Mouse (Mus musculus): Measurements from ENCODE around the gene Zc3h15.
A peak's percentile ranks its signal among the peaks of the same experiment; 100 is the strongest.
"Not testable (repeated sequence)": the region's sequence is repeated elsewhere in the genome, so short reads cannot be mapped to it uniquely, and the experiment has no call there.

Zc3h15 gene

GRCm38 (mm10) chr2:83683731-83684519 lies 39.7 kb downstream of the Zc3h15 start:
- no peaks in the 10 kb centered on the region for H3K36me3 ChIP-seq (ENCODE audit: control insufficient read depth, insufficient read depth, low read length, poor library complexity, severe bottlenecking)
- no peak for DNase-seq (ENCODE audit: low read depth, low spot score)
- H3K27me3 ChIP-seq (ENCODE audit: control insufficient read depth, insufficient read depth, low read length, poor library complexity, severe bottlenecking): no peaks in the 10 kb centered on the region

GRCm38 (mm10) chr2:83684691-83685090 lies 40.5 kb downstream of the Zc3h15 start:
- Histone ChIP-seq H3K36me3 (ENCODE audit: control insufficient read depth, insufficient read depth, low read length, poor library complexity, severe bottlenecking) (no peaks in the 10 kb centered on the region), H3K27me3 (ENCODE audit: control insufficient read depth, insufficient read depth, low read length, poor library complexity, severe bottlenecking) (no peaks in the 10 kb centered on the region)
- no peak for DNase-seq (ENCODE audit: low read depth, low spot score)

- no peak for DNase-seq (ENCODE audit: low read depth, low spot score)
- no peaks in the 10 kb centered on the region; the same call in 1 of the 2 replicates for H3K27me3 ChIP-seq (ENCODE audit: control insufficient read depth, insufficient read depth, low read length, poor library complexity, severe bottlenecking)
Measured at GRCm38 (mm10) chr2:83690372-83690771, 46.1 kb downstream of the Zc3h15 start.

GRCm38 (mm10) chr2:83692651-83693545 lies 48.7 kb downstream of the Zc3h15 start:
- no peak for DNase-seq (ENCODE audit: low read depth, low spot score)
- H3K36me3 ChIP-seq (ENCODE audit: control insufficient read depth, insufficient read depth, low read length, poor library complexity, severe bottlenecking): no peaks in the 10 kb centered on the region

More at GRCm38 (mm10) chr2:83690372-83690771, 46.1 kb downstream of the Zc3h15 start:
- no peaks in the 10 kb centered on the region for H3K36me3 ChIP-seq (ENCODE audit: control insufficient read depth, insufficient read depth, low read length, poor library complexity, severe bottlenecking)

GRCm38 (mm10) chr2:83694061-83694460 lies 49.8 kb downstream of the Zc3h15 start:
- no peaks in the 10 kb centered on the region for H3K36me3 ChIP-seq (ENCODE audit: control insufficient read depth, insufficient read depth, low read length, poor library complexity, severe bottlenecking)
- H3K27me3 ChIP-seq (ENCODE audit: control insufficient read depth, insufficient read depth, low read length, poor library complexity, severe bottlenecking): no peaks in the 10 kb centered on the region; the same call in 1 of the 2 replicates
- DNase-seq (ENCODE audit: low read depth, low spot score): no peak

More at GRCm38 (mm10) chr2:83692651-83693545, 48.7 kb downstream of the Zc3h15 start:
- no peaks in the 10 kb centered on the region; the same call in 1 of the 2 replicates for H3K27me3 ChIP-seq (ENCODE audit: control insufficient read depth, insufficient read depth, low read length, poor library complexity, severe bottlenecking)

- no peak for DNase-seq (ENCODE audit: low read depth, low spot score)
- no peaks in the 10 kb centered on the region for H3K36me3 ChIP-seq (ENCODE audit: control insufficient read depth, insufficient read depth, low read length, poor library complexity, severe bottlenecking)
- no peaks in the 10 kb centered on the region; the same call in 1 of the 2 replicates for H3K27me3 ChIP-seq (ENCODE audit: control insufficient read depth, insufficient read depth, low read length, poor library complexity, severe bottlenecking)
Measured at GRCm38 (mm10) chr2:83695345-83696247, 51.4 kb downstream of the Zc3h15 start.

- DNase-seq (ENCODE audit: low read depth, low spot score): peak; percentile 56
- no peaks in the 10 kb centered on the region; the same call in 1 of the 2 replicates for H3K27me3 ChIP-seq (ENCODE audit: control insufficient read depth, insufficient read depth, low read length, poor library complexity, severe bottlenecking)
- H3K36me3 ChIP-seq (ENCODE audit: control insufficient read depth, insufficient read depth, low read length, poor library complexity, severe bottlenecking): no peaks in the 10 kb centered on the region
Measured at GRCm38 (mm10) chr2:83698484-83698883, 54.2 kb downstream of the Zc3h15 start.

- no peaks in the 10 kb centered on the region; the same call in 1 of the 2 replicates for H3K27me3 ChIP-seq (ENCODE audit: control insufficient read depth, insufficient read depth, low read length, poor library complexity, severe bottlenecking)
- no peak for DNase-seq (ENCODE audit: low read depth, low spot score)
- H3K36me3 ChIP-seq (ENCODE audit: control insufficient read depth, insufficient read depth, low read length, poor library complexity, severe bottlenecking): no peaks in the 10 kb centered on the region
Measured at GRCm38 (mm10) chr2:83699324-83699723, 55.1 kb downstream of the Zc3h15 start.

GRCm38 (mm10) chr2:83700667-83701066 lies 56.4 kb downstream of the Zc3h15 start:
- no peaks in the 10 kb centered on the region for H3K27me3 ChIP-seq (ENCODE audit: control insufficient read depth, insufficient read depth, low read length, poor library complexity, severe bottlenecking)
- peak; percentile 49 for DNase-seq (ENCODE audit: low read depth, low spot score)
- no peaks in the 10 kb centered on the region for H3K36me3 ChIP-seq (ENCODE audit: control insufficient read depth, insufficient read depth, low read length, poor library complexity, severe bottlenecking)

GRCm38 (mm10) chr2:83702411-83702810 lies 58.2 kb downstream of the Zc3h15 start:
- no peak for DNase-seq (ENCODE audit: low read depth, low spot score)
- Histone ChIP-seq H3K36me3 (ENCODE audit: control insufficient read depth, insufficient read depth, low read length, poor library complexity, severe bottlenecking) (no peaks in the 10 kb centered on the region), H3K27me3 (ENCODE audit: control insufficient read depth, insufficient read depth, low read length, poor library complexity, severe bottlenecking) (no peaks in the 10 kb centered on the region)

- Histone ChIP-seq H3K27me3 (ENCODE audit: control insufficient read depth, insufficient read depth, low read length, poor library complexity, severe bottlenecking) (no peaks in the 10 kb centered on the region), H3K36me3 (ENCODE audit: control insufficient read depth, insufficient read depth, low read length, poor library complexity, severe bottlenecking) (no peaks in the 10 kb centered on the region)
- no peak for DNase-seq (ENCODE audit: low read depth, low spot score)
Measured at GRCm38 (mm10) chr2:83705580-83706158, 61.4 kb downstream of the Zc3h15 start.

GRCm38 (mm10) chr2:83709896-83710524 lies 65.8 kb downstream of the Zc3h15 start:
- DNase-seq (ENCODE audit: low read depth, low spot score): no peak
- H3K36me3 ChIP-seq (ENCODE audit: control insufficient read depth, insufficient read depth, low read length, poor library complexity, severe bottlenecking): no peaks in the 10 kb centered on the region
- H3K27me3 ChIP-seq (ENCODE audit: control insufficient read depth, insufficient read depth, low read length, poor library complexity, severe bottlenecking): no peaks in the 10 kb centered on the region

GRCm38 (mm10) chr2:83713281-83713680 lies 69.0 kb downstream of the Zc3h15 start:
- not testable (repeated sequence) for H3K36me3 ChIP-seq (ENCODE audit: control insufficient read depth, insufficient read depth, low read length, poor library complexity, severe bottlenecking); H3K27me3 ChIP-seq (ENCODE audit: control insufficient read depth, insufficient read depth, low read length, poor library complexity, severe bottlenecking); DNase-seq (ENCODE audit: low read depth, low spot score)
